Mouse (Mus musculus) brain, embryonic 14.5 days (tissue): ENCODE results near the gene Rnf186.

Experiments used
- CTCF ChIP-seq: fragments of 200-500 bp; IDR thresholded peaks from 2 replicates; pipeline ENCODE4 v1.5.1; 2012; ENCODE audit warnings: inconsistent platforms, mild to moderate bottlenecking, moderate library complexity, borderline replicate concordance; ENCODE audit not compliant: insufficient read depth, insufficient read length; ENCODE audit errors: extremely low read depth
- POLR2A ChIP-seq: fragments of 200-500 bp; IDR thresholded peaks from 2 replicates; pipeline ENCODE4 v1.6.1; 2012; ENCODE audit warnings: mild to moderate bottlenecking, inconsistent platforms, borderline replicate concordance; ENCODE audit not compliant: poor library complexity, insufficient read depth, insufficient read length, severe bottlenecking; ENCODE audit errors: extremely low read depth

- peak; percentile 37; the same call in 1 of the 2 replicates for TF ChIP-seq CTCF
- no peak for TF ChIP-seq POLR2A
These were observed 49.6 kb upstream of the Rnf186 start for GRCm38 (mm10) chr4:138917282-138917681.
